Mouse (Mus musculus) forebrain, embryonic 16.5 days (tissue): ENCODE measurements at regions not wholly inside any gene's neighbourhood (a gene's known extent, or its start where the extent isn't known, plus 50 kb on each side); places are given as distances from the start of the nearest gene placed in this dataset.

Source experiments
- ATAC-seq: fragments of 200-750 bp; cut with Nextera tagmentation; 2 replicates; pipeline ENCODE4 v1.8.0; 2017; ENCODE audit warnings: mild to moderate bottlenecking, moderate library complexity
- H3K27ac ChIP-seq: fragments of 300-500 bp; sonication (generic); 2 replicates; pipeline ENCODE4 v1.5.1; 2014; ENCODE audit warnings: low read length, control low read depth
- H3K27me3 ChIP-seq: fragments of 300-500 bp; sonication (generic); replicated peaks from 2 replicates; pipeline ENCODE4 v1.6.1; 2014; ENCODE audit warnings: low read length; ENCODE audit not compliant: control insufficient read depth, insufficient read depth
- H3K36me3 ChIP-seq: fragments of 300-500 bp; sonication (generic); 2 replicates; pipeline ENCODE4 v1.6.1; 2014; ENCODE audit not compliant: control insufficient read depth, insufficient read depth
- H3K4me1 ChIP-seq: fragments of 300-500 bp; sonication (generic); replicated peaks from 2 replicates; pipeline ENCODE4 v1.6.1; 2014; ENCODE audit warnings: low read length; ENCODE audit not compliant: control insufficient read depth, insufficient read depth
- H3K4me2 ChIP-seq: fragments of 300-500 bp; sonication (generic); 2 replicates; pipeline ENCODE4 v1.6.1; 2014; ENCODE audit warnings: mild to moderate bottlenecking, low read length, control low read depth
- H3K4me3 ChIP-seq: fragments of 300-500 bp; sonication (generic); replicated peaks from 2 replicates; pipeline ENCODE4 v1.5.1; 2014; ENCODE audit warnings: mild to moderate bottlenecking, low read length, control low read depth
- H3K9ac ChIP-seq: fragments of 300-500 bp; sonication (generic); replicated peaks from 2 replicates; pipeline ENCODE4 v1.6.1; 2014; ENCODE audit warnings: low read depth, low read length, control low read depth
- H3K9me3 ChIP-seq: fragments of 300-500 bp; sonication (generic); 2 replicates; pipeline ENCODE4 v1.6.1; 2016; ENCODE audit warnings: low read length; ENCODE audit not compliant: control insufficient read depth
- WGBS: fragments of 180-500 bp; shearing (Covaris S2); extraction: QIAGEN DNeasy Blood & Tissue Kit; methylation state at CpG from one replicate; pipeline ENCODE4 v1.1.7; 2014; 5-methylcytosine and 5-hydroxymethylcytosine counted together

DNA sequence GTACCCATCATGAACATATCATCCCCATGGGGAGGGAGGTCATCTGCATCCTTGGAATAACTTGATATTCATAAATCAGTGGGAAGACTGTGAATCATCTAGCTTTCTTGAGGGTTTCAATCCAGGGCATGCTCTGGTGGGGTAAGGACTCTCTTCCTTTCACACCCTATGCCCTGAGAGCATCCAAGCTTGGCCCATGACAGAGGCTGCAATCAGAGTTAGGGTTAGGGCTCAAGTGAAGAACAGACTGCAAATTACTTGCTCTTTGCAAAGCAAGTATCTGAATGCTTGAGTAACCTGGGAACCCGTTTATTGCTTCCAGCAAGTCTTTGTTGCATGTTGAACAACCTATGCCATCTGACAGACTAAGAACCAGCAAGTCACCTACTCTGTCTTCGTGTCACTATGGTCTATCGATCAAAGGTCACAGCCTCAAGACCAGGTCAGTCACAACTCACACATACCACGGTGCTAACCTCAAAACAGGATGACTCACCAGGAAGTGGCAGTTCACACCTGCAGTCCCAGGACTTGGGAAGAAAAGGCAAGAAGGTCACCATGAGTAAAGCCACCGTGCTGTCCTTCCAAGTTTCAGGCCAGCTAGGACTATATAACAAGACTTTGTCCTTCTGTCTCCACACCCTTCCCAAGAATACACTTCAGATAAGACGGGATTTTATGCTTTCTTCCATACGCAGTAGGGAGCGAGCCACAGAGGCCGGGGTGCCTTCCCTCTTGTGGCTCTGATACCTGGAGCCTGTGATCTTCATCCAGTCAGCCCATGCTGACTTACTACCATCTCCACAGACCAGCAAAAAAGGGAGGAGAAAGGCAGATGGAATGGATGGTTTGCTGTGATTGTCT, 129.7 kb upstream of the Irf2bp2 start:
- Histone ChIP-seq H3K4me3 (no peak overlapping the region), H3K36me3 (no peaks in the 10 kb centered on the region), H3K4me2 (no peak overlapping the region), H3K4me1 (no peaks in the 10 kb centered on the region), H3K9me3 (no peaks in the 10 kb centered on the region; the same call in 1 of the 2 replicates), H3K27ac (no peak overlapping the region), H3K9ac (no peak overlapping the region), H3K27me3 (no peaks in the 10 kb centered on the region)
- no peak for ATAC-seq
- WGBS = 92% methylated on average over 9 of the region's 9 CpGs

DNA sequence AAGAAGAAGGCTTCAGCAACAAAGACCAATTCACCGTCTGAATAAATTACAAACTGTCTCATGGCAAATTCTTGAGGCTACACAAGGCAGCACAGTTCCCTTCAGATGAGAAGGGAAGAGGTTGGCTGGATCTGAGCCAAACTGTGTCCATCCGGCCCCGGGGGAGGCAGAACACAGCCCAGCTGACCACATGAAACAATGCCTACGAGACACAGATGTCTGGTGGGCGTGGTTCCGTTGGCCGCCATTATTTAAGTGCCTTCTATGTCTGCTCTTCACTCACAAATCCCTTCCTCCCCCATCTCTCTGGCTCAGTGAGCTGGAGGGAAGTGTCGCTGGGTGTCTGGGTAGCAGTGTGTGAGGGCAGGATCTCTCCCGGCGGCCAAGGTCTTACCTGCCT, 127.8 kb upstream of the Irf2bp2 start:
- Histone ChIP-seq H3K27me3 (no peaks in the 10 kb centered on the region), H3K4me3 (no peak overlapping the region), H3K9ac (no peak overlapping the region), H3K36me3 (no peaks in the 10 kb centered on the region), H3K27ac (no peak overlapping the region), H3K4me2 (no peak overlapping the region), H3K9me3 (no peaks in the 10 kb centered on the region; the same call in 1 of the 2 replicates), H3K4me1 (no peaks in the 10 kb centered on the region)
- WGBS = 60% methylated on average over 10 of the region's 10 CpGs
- no peak for ATAC-seq

DNA sequence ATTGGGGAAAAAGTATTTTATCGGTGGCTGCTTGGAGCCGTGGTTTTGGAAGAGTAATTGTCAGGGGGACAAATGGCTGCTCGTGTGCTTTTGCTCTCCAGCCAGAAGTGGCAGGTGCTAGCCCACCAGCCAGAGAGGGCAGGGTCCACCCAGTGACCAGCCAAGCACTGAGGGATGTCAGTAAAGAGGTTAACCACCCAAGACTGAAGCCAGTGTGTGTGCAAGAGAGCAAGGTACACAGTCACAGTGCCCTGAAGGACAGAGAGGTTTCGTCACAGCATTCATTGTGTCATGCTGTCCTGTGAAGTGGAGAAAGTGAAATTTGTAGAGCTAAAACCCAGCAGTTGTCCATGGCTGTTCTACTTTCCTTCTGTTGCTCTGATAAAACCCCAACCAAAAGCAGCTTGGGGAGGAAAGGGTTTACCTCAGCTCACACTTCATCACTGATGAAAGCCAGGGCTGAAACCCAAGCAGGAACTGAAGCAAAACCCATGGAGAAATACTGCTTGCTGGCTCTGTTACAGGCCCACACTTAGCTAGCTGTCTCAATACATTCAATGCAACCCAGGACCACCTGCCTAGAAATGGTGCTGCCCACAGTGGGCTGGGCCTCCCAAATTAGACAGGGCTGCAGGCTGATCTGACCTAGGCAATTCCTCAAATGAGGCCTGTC, 126.8 kb upstream of the Irf2bp2 start:
- no peak overlapping the region for H3K4me2 ChIP-seq
- no peaks in the 10 kb centered on the region for H3K4me1 ChIP-seq
- no peak overlapping the region for H3K9ac ChIP-seq
- WGBS = 88% methylated on average over 4 of the region's 4 CpGs
- no peaks in the 10 kb centered on the region for H3K36me3 ChIP-seq
- H3K27me3 ChIP-seq = no peaks in the 10 kb centered on the region
- H3K9me3 ChIP-seq = no peaks in the 10 kb centered on the region
- ATAC-seq = no peak
- no peak overlapping the region for H3K4me3 ChIP-seq
- no peak overlapping the region for H3K27ac ChIP-seq

DNA sequence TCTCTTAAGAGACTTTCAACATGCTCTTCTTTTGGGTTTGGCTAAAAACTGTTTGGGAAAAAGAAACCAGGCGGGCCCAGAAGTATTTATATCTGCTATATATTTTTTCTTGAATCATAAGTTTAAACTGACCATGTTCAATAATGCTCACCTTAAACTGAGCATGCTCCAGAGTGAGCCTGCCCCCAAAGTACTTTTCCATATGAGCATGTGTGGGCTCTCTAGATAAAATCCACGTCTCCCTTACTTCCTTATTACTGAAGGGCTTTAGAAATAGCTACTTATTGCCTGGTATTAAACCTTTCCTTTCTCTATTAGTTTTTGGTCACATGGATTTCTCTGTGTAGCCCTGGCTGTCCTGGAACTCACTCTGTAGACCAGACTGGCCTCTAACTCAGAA, 126.0 kb upstream of the Irf2bp2 start:
- Histone ChIP-seq H3K27ac (no peak overlapping the region), H3K27me3 (no peaks in the 10 kb centered on the region), H3K36me3 (no peaks in the 10 kb centered on the region), H3K4me1 (no peaks in the 10 kb centered on the region), H3K4me2 (no peak overlapping the region), H3K9me3 (no peaks in the 10 kb centered on the region), H3K9ac (no peak overlapping the region), H3K4me3 (no peak overlapping the region)
- 88% methylated on average over 2 of the region's 2 CpGs for WGBS
- no peak for ATAC-seq

DNA sequence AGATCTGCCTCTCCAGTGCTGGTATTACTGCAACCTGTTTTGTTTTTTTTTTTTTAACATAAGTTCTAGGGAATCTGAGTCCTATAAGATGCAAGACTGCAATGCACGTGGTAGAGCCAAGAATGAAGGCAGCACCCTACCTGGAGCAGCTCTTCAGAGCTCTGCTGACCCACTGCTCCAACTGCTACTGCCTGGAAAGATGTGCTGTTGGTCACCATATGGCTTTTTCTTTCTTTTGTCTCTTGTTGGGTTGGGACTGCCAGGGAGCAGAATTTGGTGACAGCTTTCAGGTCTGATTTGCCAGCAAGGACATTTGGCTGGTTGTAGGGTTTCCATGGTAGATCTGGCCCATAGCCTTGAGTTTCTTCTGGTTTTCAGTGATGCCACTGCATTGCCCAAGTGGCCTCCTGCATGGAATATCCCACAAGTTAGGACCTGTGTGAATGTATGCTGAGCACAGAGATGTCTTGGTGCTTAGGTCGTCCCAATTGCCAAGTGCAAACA, 123.9 kb upstream of the Irf2bp2 start:
- H3K4me3 ChIP-seq = no peak overlapping the region
- no peak overlapping the region for H3K9ac ChIP-seq
- WGBS = 78% methylated on average over 2 of the region's 2 CpGs

DNA sequence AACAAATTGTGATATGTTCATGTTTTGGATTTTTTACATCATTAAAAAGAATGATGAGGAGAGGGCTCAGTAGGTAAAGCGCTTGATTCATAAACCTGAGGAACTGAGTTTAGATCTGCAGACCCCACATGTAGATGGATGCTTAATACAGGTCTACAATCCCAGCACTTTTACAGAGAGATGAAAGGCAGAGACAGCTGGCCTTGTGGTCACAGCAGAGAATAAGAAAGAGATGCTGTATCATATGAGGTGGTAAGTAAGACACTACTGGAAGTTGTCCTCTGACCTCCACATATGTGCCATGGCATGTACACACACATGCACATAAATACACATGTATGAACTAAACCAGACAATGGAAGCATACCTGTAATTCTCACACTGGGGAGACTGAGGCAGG, 121.9 kb upstream of the Irf2bp2 start:
- H3K9ac ChIP-seq = no peak overlapping the region
- no peak for ATAC-seq
- H3K27ac ChIP-seq = no peak overlapping the region
- no peaks in the 10 kb centered on the region for H3K36me3 ChIP-seq
- H3K9me3 ChIP-seq = no peaks in the 10 kb centered on the region
- H3K4me3 ChIP-seq = no peak overlapping the region
- no peak overlapping the region for H3K4me2 ChIP-seq
- H3K4me1 ChIP-seq = peaks cover 15% of the 10 kb centered on the region
- no peaks in the 10 kb centered on the region for H3K27me3 ChIP-seq
- WGBS = 95% methylated on average over 1 of the region's 1 CpGs

More for the DNA sequence above, 123.9 kb upstream of the Irf2bp2 start:
- H3K36me3 ChIP-seq = no peaks in the 10 kb centered on the region
- H3K4me2 ChIP-seq = no peak overlapping the region
- no peak overlapping the region for H3K27ac ChIP-seq
- H3K9me3 ChIP-seq = no peaks in the 10 kb centered on the region
- no peaks in the 10 kb centered on the region for H3K27me3 ChIP-seq
- no peak for ATAC-seq
- H3K4me1 ChIP-seq = peaks cover 10% of the 10 kb centered on the region

DNA sequence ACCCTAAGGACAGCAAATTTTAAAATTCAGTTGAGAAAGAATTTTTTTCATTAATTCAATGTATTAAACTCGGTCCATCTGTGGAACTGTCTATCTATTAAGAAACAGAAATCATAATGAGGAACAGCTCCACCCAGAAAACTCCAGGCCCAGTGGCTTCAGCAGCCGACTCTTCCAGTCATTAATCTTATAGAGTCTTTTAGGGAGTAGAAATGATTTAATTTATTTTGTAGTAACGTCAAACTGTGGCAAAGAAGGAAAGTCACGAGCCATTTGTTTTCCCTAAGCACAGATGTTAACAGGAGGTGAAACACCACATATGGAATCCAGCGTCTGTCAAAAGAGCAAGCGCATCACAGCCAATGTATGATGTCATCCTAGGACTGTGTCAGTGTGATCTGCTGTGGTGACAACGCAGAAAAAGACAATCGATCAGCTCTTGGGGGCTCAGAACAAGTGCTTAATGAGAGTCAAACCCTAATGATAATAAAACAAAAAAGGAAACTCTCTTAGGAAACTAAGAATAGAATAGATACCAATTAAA, 119.9 kb upstream of the Irf2bp2 start:
- no peak overlapping the region for H3K9ac ChIP-seq
- no peak for ATAC-seq
- no peak overlapping the region for H3K4me3 ChIP-seq
- H3K36me3 ChIP-seq = no peaks in the 10 kb centered on the region
- H3K27me3 ChIP-seq = no peaks in the 10 kb centered on the region
- WGBS = 17% methylated on average over 8 of the region's 8 CpGs
- H3K27ac ChIP-seq = no peak overlapping the region
- H3K4me2 ChIP-seq = no peak overlapping the region
- H3K9me3 ChIP-seq = no peaks in the 10 kb centered on the region
- peaks cover 15% of the 10 kb centered on the region for H3K4me1 ChIP-seq

DNA sequence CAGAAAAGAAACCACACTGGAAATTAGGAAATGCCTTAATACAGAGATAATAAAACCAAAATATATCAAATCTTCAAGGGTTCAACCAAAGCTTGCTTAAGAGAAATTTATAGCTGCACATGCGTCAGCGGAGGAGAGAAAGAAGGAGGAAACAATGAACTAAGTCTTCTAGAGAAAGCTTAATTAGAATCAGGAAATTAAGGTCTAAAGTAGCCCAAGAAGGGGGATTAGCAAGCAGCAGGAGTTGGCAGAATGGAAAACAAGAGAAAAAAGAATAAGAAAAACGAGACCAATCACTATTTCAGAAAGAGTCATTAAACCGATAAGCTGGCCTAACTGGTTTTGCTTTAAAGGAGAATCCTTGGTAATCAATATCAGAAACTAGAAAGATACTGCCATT, 119.4 kb upstream of the Irf2bp2 start:
- Histone ChIP-seq H3K9ac (no peak overlapping the region), H3K36me3 (no peaks in the 10 kb centered on the region), H3K27ac (no peak overlapping the region), H3K27me3 (no peaks in the 10 kb centered on the region), H3K4me1 (peaks cover 15% of the 10 kb centered on the region), H3K4me2 (no peak overlapping the region), H3K9me3 (no peaks in the 10 kb centered on the region), H3K4me3 (no peak overlapping the region)
- WGBS = 7% methylated on average over 4 of the region's 4 CpGs
- no peak for ATAC-seq

DNA sequence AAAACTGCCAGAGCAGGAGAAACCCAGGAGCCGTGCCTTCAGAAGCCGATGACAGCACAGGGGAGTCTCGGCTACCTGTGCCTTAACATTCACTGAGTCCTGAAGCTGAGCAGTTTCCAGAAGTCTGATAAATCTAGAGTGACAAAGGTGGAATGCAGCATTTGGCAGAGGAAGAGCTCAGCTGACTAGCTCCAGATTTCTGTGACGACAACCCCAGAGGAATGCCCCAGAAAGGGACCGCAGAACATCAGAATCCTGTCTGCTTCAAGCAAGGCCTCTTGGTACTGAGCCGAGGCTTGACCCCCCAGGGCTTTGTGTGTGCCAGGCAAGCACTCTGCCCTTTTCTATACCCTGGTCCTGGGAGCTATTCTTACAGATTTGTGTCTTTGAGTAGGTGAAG, 119.0 kb upstream of the Irf2bp2 start:
- Histone ChIP-seq H3K27ac (no peak overlapping the region), H3K9ac (no peak overlapping the region), H3K4me3 (no peak overlapping the region), H3K36me3 (no peaks in the 10 kb centered on the region), H3K9me3 (no peaks in the 10 kb centered on the region), H3K4me1 (peaks cover 15% of the 10 kb centered on the region), H3K27me3 (no peaks in the 10 kb centered on the region), H3K4me2 (no peak overlapping the region)
- WGBS = 29% methylated on average over 6 of the region's 6 CpGs
- 0 out of 2 replicates have a peak, but pooled peaks have one; percentile 31 for ATAC-seq
